Mouse (Mus musculus) T-helper 2 cell (primary cell): ENCODE measurements around the gene Zfp825.
"Not testable (repeated sequence)": the region's sequence is repeated elsewhere in the genome, so short reads cannot be mapped to it uniquely, and the experiment has no call there.

Source experiments
- in situ Hi-C: fragments of 300-600 bp; cut with MboI, MseI; formaldehyde crosslinking; loops from one replicate; pipeline ENCODE4 v1.15.1; 2025; ENCODE audit warnings: high pct_unique_total_duplicates

Gene Zfp825

GRCm38 (mm10) chr13:74493911-74494679 lies at the start of gene Zfp825:
Zfp825 (minus strand) TSS chr13:74493992.
- in situ Hi-C loops: no loop called here

- in situ Hi-C loops: not testable (repeated sequence)
These were observed 41.6 kb upstream of the Zfp825 start for GRCm38 (mm10) chr13:74535418-74535817.

DNA sequence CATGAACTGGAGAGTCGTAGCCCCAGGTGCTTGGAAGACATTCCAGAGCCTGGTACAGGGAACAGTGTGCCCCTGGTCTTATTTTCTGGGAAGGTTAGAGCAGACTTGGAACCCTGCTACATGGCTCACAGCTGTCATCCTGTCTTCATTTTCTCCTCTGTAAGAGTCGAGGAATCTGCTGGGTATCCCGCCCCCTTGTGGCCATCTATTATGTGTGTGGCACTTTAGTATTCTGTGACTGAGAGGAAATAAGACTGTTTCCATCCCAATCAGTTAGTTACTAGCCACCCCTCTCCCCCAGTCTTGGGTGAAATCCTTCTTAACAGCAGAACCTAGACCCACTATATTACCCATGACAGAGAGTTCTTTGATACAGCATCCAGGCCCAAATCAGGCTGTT lies 41.1 kb upstream of the Zfp825 start:
- in situ Hi-C loops: not testable (repeated sequence)

GRCm38 (mm10) chr13:74534096-74534495 lies 40.3 kb upstream of the Zfp825 start:
- in situ Hi-C loops: no loop called here

GRCm38 (mm10) chr13:74531251-74531650 lies 37.5 kb upstream of the Zfp825 start:
- in situ Hi-C loops: not testable (repeated sequence)

DNA sequence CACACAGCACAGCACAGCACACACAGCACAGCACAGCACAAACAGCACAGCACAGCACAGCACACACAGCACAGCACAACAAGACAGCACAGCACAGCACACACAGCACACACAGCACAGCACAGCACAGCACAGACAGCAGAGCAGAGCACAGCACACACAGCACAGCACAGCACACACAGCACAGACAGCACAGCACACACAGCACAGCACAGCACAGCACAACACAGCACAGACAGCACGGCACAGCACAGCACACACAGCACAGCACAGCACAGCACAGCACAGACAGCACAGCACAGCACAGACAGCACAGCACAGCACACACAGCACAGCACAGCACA lies 35.6 kb upstream of the Zfp825 start:
- in situ Hi-C loops: loop anchor here (10.0 kb wide), 1 partner anchor 185 kb away; no protein-coding TSS in a partner anchor

- in situ Hi-C loops: loop anchor here (10.0 kb wide), 1 partner anchor 184 kb away; no protein-coding TSS in a partner anchor
These were observed 35.0 kb upstream of the Zfp825 start for GRCm38 (mm10) chr13:74528519-74529371.

GRCm38 (mm10) chr13:74522481-74523237 lies 28.9 kb upstream of the Zfp825 start:
- in situ Hi-C loops: loop anchor here (10.0 kb wide), 1 partner anchor 178 kb away; no protein-coding TSS in a partner anchor

DNA sequence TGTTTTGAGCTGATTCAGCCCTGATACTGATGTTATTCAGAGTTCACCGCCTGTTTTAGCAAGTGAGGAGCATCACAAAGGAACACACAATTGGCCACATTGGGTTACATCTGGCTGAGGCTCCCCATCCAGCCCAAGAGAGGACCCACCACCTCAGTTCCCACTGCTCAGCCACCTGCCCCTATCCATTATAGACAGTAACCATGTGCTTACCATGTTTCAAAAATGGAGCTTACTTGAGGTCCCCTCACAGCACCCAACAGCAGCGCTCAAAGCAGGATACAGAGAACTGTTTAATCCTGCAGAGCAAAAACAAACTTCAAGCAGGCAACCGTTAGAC lies 28.3 kb upstream of the Zfp825 start:
- in situ Hi-C loops: loop anchor here (10.0 kb wide), 1 partner anchor 177 kb away; no protein-coding TSS in a partner anchor

DNA sequence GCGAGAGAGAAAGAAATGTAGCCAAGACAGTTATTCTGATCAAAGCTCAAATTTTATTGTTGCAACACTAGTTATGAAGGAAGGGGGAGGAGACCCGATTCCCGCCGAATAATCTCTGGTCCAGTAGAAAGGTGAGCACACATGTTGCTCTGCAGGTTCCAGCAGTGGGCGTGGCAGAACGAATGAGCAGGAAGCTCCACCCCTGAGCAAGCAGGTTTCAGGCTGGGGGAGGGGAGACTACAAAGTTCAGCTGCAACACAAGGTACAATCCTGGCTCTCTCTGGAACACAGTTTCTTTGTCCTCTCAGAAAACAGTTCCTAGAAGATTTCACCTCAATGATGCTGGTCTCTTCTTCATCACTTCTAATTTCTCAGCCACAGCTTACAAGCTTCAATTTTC lies 14.2 kb upstream of the Zfp825 start:
- in situ Hi-C loops: not testable (repeated sequence)

GRCm38 (mm10) chr13:74502851-74503250 lies 9.1 kb upstream of the Zfp825 start:
- in situ Hi-C loops: not testable (repeated sequence)

GRCm38 (mm10) chr13:74499696-74500095 lies 5.9 kb upstream of the Zfp825 start:
- in situ Hi-C loops: not testable (repeated sequence)

DNA sequence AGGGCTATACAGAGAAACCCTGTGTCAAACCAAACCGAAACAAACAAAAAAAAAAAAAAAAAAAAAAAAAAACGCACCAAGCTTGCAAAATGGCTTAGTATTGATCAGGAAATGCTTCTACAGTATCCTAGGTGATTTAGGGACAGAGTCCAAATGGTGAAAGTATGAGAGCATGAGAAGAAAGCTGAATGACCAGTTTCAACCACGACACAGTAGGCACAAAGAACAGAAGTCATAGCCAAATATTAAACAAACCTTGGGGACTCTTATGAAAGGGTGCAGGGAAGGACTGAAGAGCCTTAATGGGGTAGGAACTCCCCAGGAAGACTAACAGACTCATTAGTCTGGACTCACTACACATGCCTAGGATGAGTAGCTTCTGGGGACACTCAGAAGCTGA lies 9.5 kb downstream of the Zfp825 start:
- in situ Hi-C loops: not testable (repeated sequence)

DNA sequence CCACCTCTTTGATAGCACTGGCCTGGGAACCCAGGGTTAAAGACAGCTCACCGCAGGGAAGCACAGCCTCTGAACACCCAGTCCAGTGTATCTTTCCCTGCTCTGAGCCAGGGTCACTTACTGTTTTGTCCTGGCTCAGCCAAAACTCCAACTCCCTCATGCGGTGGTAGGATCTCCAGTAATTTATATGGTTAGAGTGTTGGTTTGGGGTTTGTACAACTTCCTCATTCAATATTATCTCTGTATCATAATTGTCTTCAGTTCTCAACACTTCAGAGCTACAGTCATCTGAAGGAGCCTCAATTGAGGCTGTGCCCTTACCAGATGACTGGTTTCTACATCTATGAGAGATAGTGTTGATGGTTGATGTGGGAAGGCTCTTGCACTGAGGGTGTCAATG lies 22.3 kb downstream of the Zfp825 start:
- in situ Hi-C loops: not testable (repeated sequence)

DNA sequence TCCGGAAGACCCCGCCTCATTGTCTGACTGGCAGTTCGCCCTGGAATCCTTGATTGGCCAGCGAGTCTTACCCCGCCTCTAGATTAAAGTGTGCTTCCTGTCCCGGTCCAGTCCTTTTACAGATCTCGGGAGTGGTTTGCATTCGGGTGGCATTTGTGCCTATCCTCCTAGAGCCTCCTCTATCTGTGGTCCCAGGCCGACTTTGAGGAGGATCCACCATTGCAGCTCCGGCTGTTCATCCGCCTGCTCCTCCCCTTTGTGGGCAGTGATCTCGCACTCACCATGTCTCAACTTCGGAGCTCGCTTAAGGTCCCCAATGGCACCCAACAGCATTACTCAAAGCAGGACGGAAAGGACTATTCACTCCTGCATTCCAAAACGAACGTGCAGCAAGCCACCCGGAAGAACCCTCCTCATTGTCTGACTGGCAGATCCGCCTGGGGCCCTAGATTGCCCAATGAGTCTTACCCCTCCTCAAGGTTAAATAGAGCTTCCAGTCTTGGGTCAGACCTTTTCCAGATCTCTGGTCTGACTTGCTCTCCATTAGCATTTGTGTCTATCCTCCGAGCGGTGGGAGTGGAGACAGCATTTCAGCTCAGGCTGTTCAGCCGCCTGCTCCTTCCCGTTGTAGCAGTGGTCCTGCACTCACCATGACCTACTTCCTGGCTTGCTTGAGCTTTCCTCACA lies 30.9 kb downstream of the Zfp825 start:
- in situ Hi-C loops: no loop called here

DNA sequence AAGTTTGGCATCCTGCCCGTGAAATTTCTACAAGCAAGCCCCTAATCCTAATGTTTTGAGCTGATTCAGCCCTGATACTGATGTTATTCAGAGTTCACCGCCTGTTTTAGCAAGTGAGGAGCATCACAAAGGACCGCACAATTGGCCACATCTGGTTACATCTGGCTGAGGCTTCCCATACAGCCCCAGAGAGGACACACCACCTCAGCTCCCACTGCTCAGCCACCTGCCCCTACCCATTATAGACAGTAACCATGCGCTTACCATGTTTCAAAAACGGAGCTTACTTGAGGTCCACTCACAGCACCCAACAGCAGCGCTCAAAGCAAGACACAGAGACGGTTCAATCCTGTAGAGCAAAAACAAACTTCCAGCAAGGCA lies 31.5 kb downstream of the Zfp825 start:
- in situ Hi-C loops: not testable (repeated sequence)

DNA sequence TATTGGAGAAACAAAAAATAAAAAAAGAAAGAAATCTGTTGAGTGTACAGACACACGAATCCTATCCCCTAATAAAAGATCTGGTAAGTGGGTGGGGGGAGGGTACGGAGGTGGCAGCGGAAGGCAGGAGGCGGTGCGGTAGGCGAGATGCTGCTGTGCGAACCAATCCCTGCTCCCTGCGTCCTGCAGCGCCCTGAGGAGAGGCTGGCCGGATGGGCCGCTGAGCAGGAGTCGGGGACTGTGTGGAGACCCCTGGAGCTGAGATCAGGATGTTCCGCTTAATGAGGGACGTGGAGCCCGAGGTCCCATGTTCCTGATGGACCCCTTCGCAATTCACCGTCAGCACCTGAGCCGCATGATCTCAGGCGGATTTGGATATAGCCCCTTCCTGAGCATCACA lies 53.9 kb downstream of the Zfp825 start:
- in situ Hi-C loops: no loop called here
